Mouse (Mus musculus) granulocyte monocyte progenitor cell, adult 5-6 weeks (primary cell): ENCODE measurements at regions not wholly inside any gene's neighbourhood (a gene's known extent, or its start where the extent isn't known, plus 50 kb on each side); places are given as distances from the start of the nearest gene placed in this dataset.

ENCODE experiments used
- ATAC-seq: replicated peaks from 2 replicates; pipeline ENCODE4 v1.8.0; 2016; ENCODE audit warnings: mild to moderate bottlenecking, moderate TSS enrichment, inconsistent platforms; ENCODE audit not compliant: poor library complexity, severe bottlenecking

DNA sequence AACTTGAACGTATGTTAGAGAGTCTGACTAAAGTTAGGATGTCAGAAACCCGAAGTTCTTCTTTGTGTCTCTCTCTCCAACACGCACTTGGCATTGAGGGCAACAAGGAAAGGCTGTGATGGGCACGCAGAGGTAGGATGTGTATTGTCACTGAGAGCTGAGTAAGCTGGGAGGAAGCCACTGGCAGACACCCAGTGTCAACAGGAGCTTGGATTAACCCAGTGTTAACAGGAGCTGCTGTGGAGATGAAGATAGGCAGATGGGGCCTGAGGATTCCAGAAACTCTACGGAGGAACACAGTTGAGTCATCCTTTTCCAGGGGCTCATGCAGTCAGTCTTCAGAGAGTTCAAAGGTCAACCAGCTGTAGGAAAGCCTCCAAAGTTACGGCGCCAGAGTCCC, 242.2 kb upstream of the Cd180 start:
- ATAC-seq, result no peak

DNA sequence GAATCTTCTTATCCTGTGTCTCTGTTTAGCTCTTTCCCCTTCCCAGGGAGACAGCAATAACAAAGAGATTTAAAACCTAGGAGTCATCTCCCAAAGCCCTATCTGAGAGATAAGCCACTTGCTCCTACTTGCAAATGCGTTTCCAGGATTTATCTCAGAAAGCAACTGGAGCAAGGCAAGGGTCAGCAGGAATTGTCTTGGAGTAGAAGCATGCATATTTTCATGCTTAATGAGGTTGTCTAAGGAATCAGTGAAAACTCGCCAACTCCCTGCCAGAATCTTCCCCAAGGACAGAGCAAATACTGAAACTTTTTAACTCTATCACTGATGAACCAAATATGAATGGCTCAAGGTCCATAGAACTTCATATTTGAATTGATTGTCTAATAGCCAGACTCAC, 234.6 kb upstream of the Cd180 start:
- no peak for ATAC-seq

DNA sequence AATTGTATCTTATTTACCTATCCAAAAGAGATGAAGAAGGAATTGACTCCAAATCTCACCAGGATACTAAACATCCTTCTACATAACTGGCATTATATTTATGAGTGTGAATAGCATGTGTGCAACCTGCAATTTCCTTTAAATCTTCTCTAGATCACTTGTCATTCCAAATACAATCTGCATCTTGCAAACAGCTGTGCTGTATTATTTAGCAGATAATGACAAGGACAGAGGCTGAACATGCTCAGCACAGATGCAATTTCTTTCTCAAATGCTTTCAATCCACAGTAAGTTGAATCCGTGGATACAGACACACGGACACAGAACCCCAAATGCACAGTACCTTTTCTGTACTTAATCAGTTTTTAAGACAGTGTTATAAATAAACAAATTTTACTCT, 229.4 kb upstream of the Cd180 start:
- ATAC-seq, result no peak

DNA sequence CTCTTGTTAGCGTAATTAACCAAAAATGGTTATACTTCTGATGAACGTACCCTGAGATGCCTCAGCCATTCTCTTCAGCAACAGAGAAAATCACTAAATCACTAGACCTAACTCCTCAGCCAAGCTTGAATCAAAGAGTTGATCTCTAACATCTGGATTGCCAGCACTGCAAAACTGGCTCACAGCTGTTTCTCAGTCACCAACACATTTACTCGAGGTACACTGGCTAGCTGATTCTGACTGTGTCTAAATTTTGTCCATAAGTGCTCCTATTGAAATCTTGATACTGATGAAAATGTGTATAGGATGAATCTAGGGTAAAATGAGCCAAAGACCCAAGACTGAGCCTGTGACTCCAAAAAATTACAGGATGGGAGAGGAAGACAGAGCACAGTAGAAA, 211.5 kb upstream of the Cd180 start:
- ATAC-seq, result no peak

DNA sequence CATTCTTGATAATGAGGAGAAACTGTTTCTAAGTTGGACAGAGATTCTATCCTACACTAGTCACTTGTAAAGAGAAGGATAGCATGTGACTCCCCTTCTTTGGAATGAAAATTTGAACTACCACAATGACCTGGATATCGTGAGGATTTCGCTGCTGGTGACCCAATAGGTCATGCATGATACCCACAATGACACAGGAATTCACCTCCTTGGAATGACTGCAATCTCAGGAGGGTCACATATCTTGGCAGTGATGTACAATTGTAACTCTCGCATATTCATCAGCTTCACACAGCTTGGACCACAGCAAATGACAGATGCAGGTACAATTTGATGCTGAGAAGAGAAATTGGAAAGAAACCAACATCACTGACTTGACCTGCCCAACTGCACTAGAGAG, 210.9 kb upstream of the Cd180 start:
- ATAC-seq, result no peak

DNA sequence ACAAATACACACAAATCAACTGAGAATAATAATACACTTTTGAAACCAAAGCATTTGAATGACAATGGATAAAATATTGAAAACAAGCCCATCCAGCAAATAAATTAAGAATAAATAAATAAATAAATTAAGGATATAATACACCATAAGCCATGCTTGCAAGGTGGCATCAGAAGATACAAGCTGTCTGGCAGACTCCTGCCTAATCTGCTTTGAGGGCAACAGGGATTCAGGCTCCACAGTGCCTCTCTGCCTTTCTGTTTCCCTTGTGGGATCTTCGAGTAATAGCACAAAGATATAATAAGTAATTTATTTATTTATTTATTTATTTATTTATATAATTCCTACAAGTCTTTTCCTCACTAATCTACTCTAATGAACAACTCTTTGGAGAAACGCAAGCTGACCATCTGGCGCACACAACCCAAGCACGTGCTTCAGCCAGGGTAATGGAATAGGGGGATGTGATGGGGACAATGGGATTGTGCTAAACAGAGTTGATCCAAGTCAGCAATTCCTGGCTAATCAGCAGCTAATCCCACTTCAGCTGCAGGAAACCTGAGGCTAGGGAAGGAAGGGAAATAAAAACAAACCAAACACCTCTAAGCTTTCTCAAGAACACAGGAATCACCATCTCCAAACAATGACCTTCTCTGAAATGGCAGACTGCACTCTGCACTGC, 205.8 kb upstream of the Cd180 start:
- ATAC-seq, result no peak

DNA sequence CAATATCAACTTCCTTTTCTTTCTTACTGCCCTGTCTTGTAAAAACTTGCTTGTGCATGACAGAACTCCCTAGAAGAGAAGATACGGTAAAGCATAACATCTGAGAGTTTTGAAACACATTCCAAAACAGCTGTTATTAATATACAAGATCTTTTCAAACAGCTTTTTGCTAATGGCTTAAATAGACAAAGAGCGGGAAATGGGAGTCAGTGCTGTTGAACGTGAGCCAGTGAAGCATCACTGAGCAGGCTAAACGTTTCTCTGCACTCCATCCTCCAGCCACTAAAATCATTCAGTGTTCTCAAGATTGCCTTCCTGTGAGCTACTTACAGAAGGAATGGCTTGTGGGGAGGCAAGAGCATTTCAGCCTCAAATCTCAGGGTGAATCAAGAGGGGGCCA, 202.0 kb upstream of the Cd180 start:
- no peak for ATAC-seq

DNA sequence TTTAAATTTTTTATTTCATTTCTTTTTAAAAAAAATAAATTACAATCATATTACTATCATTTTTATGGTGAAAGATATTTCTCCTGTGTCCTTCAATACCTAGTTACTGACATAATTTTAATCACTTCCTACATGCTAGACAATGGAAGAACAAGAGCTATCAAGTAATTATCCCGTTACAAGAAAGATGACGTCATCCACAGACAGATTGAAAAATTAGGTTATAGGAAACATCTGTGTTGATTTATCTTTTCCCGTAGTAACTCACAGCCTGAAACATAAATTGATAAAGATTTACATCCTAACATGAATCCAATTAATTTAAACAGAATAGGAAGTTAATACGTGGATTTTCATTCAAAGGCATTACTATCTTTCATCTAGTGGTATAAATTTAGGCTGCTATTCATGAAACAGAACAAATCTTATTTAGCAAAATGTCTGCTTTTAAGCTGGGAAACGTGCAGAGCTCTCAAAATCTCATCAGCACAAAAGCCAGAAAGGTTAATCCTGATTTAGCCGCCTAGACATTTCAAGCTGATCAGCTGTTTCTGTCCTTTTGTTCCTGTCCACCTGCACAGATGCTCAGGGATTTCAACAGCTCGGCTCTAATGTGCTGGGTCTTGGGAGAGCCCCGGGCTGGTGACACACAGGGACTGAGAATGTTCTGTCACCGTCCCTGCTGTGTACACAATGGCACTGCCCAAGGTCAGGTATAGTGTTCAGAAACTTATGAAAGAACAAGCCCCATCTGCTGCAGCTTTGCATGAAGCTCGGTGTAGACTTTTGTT, 189.0 kb upstream of the Cd180 start:
- no peak for ATAC-seq

DNA sequence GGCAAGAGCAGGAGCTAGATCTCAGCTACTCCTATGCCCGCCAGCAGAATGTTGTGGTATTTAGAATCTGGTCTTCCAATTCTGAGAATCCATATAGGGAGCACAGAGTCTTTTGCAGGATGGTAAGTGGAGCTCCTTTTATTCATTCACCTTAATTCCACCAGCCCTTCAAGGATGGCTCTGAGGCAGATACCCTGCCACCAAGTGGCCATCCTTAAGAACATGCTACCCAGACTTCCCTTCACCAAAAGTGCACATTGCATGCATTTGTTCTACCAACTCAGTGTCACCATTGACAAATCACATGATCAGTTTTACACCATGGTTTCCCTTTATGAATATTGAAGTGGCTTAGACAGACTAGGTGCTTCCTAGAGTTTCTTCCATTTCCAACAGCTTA, 186.1 kb upstream of the Cd180 start:
- ATAC-seq, result no peak

DNA sequence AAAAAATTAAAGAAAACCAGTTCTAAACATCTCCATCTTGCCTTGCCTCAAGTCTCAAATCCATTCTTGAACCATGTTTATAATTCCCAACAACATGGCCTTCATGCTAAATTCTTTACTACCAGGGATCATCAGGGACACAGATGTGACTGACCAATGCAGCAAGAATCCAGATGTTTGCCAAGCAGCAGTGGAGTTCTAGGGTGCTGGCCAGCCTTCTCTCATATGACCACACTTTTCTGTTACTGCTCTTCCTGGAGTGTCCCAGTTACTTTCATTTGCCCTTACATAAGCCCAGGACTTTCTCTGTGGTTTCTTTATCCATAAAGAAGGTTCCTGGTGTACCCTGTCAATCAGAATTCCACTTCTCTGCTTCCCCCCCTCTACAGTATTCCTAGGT, 185.4 kb upstream of the Cd180 start:
- no peak for ATAC-seq

DNA sequence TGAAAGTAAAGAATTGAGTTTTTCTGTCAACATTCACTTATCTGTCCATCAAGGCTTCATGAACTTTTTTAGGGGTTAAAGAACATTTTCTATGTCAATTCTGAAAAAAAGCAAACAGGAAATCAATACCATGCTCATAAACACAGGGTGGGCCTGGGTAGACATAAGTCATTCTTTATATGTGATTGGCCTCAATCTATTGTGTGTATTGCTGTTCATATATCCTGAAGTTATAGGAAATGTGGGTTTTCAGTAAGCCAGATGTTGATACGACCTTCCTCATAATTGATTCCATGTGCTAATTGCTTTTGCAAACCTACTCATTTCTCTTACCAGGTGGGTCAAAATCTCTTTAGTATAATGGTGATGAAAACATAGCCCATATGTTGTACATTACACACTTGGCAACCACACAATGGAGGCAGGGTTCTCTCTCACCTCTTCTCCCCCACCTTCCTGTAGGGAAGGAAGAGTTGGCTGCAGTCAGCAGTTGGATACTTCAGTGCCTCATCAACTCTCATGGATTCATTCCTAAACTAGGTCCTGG, 182.6 kb upstream of the Cd180 start:
- no peak for ATAC-seq

DNA sequence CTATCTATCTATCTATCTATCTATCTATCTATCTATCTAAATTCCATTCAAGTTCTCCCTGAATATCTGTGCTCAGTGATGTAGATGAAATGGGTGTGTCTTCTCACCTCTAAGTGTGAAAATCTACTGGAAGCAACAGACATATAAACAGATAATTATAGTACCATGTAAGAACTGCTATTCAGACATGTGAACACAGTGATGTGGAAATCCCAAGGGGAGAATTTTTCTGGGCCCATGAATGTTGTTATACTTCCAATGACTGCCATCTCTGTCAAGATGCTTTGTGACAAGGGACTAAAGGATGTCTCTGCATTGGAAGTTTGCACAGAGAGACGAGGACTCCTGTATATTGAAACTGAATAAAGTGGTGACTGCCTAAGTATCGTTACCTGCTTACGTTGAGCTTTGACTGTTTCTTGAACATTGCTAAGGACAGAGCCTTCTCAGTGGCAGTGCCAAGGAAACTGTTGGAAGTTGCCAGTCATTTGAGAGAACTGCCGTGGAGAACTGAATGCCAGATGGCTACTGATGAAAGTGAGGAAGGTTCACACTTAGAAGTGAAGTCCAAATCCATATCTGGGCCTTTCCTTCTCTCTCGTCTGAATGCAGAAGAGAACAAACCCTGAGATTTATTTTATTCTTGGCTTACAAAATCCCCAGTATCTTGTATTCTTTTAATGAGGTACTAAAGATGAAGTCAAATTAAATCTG, 175.0 kb upstream of the Cd180 start:
- no peak for ATAC-seq

DNA sequence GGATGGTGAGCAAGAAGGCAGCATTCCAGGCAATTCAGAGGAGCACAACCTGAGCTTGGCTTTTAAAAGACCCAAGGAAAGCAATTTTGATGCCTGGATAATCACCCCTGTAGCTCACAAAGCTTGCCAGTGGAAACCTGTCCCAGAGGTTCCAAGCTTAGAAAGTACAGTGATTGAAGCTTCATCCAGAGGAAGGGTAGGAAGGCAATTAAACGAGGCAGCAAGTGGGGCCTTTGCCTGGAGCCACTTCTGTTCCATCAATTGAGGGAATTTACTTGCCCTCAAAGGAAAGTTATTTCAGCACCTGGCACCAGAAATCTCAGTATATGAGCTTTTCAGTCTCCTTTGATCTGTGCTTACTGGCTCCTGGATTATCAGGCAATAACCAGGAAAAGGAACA, 171.9 kb upstream of the Cd180 start:
- no peak for ATAC-seq

DNA sequence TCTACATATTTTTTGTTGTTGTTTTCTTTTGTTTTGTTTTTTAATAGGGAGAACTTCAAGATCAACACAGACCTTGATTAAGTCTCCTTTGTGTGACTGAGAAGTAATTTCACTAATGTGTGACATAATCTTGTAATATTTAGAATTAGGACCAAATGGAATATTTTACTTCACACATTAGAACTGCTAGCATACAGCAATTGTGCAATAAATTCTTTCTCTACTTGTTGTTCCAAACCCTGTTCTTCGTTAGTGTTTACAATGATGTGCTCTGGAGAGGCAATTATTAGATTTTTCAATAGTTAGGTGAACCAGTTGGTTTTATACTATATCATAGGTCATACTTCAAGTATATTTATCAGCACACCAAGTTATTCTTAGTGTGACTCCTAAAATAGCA, 171.3 kb upstream of the Cd180 start:
- ATAC-seq, result no peak

DNA sequence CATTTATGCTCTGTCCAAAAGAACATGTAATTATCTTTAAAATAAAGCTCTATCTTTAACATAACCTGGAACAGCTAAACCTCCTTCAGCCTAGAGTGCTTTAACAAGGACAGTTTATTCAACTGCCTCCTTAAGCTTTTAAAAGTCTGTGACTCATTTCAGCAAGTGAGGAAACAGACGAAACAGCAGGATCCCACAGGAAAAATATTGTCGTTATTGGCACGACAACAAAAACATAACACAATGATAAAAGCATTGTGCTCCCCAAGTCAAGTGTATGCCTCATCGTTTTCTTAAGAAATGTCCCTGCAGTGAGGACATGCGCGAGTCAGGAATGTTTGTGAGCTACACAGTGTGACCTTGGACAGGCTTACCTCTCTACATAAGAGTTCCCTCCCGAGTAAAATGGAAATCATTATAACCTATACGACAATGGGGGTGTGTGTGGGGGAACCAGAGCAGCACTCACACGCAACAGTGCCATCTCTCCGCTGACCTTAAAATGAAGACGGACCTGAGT, 166.7 kb upstream of the Cd180 start:
- no peak for ATAC-seq

DNA sequence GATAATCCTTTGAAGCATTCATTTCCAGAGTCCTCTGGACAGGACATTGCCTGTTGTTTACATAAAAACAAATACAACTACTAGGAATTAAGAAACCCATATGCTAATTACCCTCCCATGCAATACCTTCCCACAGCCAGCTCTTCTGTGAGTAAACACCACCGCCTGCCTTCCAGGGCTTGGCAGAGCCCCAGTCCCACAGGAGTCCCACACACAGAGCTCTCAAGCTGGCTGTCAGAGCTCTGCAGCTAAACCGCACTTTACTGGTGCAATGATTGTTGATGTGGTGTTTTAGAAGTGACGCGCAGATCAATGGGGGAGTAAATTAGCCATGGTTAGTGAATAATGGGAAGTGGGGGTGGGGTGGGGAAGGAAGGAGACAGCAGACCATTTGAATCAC, 159.6 kb upstream of the Cd180 start:
- no peak for ATAC-seq

DNA sequence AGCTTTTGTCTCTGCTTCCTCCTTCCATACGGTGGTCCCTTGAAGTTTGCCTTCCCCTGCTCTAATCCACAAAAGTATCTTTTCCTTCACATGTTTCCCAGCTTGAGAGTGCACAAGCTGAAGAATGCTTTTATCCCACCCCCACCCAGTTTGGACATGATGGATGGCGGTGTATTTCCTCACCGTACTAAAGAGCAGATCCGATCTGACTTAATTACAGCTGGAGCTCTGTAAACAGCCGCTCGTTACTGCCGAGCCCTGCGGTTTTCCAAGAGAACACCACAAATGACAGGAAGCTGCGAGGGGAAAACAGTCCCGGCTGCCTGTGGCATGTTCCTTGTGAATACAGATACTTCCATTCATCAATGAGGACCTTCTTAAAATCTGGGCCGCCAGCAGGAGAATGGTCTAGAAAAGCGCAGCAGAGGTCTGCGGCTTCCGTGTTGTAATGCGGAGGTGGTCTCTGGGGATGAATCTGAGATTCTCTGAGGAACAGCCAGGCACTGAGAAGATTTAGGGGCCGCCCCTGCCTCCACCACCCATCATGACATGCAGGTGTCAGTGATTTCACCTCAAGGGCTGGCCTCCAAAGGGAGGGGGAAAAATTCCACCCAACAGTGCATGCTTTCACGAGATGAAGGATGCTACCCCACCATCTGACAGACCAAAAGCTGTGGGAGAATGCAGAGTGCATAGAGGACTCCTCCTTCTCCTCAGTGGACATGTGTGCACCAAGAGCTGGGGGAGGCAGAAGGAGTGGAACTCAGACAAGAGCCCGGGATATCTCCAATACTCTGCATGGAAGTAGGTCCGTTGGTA, 155.7 kb upstream of the Cd180 start:
- ATAC-seq, result peak; percentile 70

DNA sequence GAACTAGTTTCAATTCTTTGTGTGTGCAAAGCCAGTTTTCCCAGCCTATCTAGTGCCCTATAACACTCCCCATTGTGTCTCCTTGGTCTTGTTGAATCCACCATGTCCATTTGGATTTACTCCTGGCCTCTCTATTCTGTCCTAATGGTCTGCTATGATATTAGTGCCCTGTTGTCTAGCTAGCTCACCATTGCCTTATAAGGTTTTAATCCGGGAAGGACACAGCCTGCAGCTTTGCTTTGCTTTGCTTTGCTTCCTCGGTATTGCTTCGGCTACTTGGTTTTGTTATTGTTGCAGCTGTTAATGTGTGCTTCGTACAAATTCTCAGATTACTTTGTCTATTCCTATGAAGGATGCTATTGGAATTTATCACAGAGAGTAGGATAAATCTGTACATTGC, 152.9 kb upstream of the Cd180 start:
- no peak for ATAC-seq

DNA sequence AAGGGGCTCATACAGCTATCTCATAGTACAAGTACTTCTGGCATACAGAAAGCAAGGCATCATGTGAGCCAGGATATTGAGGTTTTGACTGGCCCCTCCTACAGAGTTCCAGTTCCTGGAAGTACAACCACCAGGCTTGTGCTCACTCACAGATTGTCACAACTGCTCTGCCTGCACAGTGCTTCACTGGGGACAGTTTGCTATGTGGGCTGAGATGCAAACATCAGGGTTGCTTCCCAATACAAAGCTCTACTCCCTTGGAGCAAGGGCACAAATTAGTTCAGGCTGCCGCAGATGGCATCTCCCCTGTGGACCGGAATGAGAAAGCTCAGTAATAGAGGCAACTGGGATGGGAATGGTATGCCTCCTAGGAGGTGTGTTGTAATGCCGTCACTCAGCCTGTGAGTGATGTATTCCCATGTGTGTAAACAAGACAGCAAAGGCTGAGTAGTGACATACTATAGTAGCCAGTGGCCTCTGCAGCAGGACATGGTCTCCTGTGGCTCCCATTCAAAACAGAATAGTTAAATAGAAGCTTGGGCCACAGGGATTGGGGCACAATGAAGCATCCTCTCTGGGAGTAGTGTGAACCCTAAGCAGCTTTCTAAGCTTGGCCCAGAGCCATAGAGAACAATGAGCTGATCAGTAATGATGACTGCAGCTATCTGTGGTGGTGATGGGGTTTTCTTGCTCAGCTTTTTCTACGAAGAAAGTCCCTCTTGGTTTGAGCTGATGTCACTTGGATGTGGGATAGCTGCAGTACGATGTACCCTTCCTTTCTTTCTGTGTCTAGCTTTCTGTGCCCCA, 148.8 kb upstream of the Cd180 start:
- no peak for ATAC-seq
